Mouse (Mus musculus) CD8-positive naive resting alpha-beta T cell, adult 57 days (primary cell): ENCODE data around the gene Gm2016. TPM values are rescaled to one million over a fixed set of nuclear protein-coding genes. Genes with fewer than 3 reads are reported as not detected.

Experiments used
- total RNA-seq: library from RNA; stranded (reverse); gene quantifications from one replicate; pipeline ENCODE4 v1.2.4, GENCODE M21; 2023

Gene Gm2016
- not detected for total RNA-seq

DNA sequence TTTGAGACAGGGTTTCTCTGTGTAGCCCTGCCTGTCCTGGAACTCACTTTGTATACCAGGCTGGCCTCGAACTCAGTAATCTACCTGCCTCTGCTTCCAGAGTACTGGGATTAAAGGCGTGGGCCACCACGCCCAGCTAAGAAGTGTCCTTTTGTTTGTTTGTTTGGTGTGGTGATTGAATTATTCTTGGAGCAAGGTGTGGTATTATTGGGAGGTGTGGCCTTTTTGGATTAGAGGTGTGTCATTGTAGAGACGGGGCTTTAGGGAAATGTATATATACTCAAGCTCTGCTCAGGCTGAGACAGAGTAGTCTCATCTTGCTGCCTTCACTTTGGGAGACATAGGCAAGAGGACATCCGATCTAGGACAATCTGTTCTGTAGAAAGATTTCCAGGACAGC is at the start of gene Gm2016:
TSS of gene Gm2016 (plus strand) at position 301 of the 400 bp plus-strand sequence.

DNA sequence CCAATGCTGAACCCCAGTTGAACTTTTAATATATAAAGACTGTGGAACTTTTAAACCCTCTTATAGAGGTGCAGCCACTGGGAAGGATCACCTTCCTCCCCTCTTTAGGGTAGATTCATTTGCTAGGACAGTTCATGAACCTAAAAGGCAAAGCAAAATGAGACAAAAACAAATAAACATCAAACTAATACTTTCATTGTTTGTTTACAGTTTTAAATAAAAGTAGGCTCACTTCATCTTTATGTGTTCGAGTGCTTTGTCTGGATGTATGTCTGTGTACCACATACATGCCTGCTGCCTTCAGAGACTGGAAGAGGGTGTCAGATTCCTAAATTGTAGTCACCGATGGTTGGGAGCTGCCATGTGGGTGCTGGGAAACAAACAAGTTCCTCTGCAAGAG is 31.6 kb upstream of the Gm2016 start, which contains the start of gene Gm2001:
TSS of gene Gm2001 (minus strand) at position 101 of the 400 bp plus-strand sequence.

DNA sequence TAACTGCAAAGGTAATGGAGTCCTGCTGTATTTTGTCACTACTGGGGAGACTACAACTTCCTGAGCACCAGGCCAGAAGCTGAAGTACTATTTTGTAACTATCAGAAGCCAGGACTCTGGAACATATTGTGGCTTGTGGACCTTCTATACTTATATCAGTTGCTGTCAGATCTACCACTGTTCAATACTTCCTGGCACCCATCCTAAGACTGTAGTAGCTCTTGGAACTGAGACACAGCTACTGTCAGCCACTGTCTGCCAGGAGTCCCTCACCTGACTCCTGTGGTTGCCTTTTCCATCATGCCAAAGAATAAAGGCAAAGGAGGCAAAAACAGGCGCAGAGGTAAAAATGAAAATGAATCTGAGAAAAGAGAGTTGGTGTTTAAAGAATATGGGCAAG is 21.2 kb downstream of the Gm2016 start, which contains the start of gene Gm2022:
TSS of gene Gm2022 (plus strand) at position 301 of the 400 bp plus-strand sequence.

DNA sequence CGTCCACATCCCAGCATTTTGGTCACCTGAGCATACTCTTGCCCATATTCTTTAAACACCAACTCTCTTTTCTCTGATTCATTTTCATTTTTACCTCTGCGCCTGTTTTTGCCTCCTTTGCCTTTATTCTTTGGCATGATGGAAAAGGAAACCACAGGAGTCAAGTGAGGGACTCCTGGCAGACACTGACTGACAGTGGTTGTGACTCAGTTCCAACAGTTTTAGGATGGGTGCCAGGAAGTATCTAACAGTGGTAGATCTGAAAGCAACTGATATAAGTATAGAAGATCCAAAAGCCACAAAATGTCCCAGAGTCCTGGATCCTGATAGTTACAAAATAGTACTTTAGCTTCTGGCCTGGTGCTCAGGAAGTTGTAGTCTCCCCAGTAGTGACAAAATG is 45.8 kb downstream of the Gm2016 start, which contains the start of gene Gm2035:
TSS of gene Gm2035 (minus strand) at position 137 of the 400 bp plus-strand sequence.

Other genes with a start within 250 kb of the Gm2016 start
- not detected for gene Gm16381, start 229.5 kb upstream of the Gm2016 start, total RNA-seq
- not detected for gene Gm21319, start 98.3 kb upstream of the Gm2016 start, total RNA-seq
- not detected for gene Gm21936, start 78.6 kb upstream of the Gm2016 start, total RNA-seq
- not detected for gene BB287469, start 57.5 kb upstream of the Gm2016 start, total RNA-seq
- gene Gm2001, start 31.7 kb upstream of the Gm2016 start, total RNA-seq = not detected
- gene Gm2022, start 21.3 kb downstream of the Gm2016 start, total RNA-seq = not detected
- not detected for gene Gm2035, start 45.8 kb downstream of the Gm2016 start, total RNA-seq
- not detected for gene Gm2042, start 80.0 kb downstream of the Gm2016 start, total RNA-seq
- gene Gm2075, start 137.8 kb downstream of the Gm2016 start, total RNA-seq = not detected
- gene Gm6803, start 144.7 kb downstream of the Gm2016 start, total RNA-seq = not detected
- not detected for gene Gm2056, start 152.9 kb downstream of the Gm2016 start, total RNA-seq
- gene Gm16368, start 209.6 kb downstream of the Gm2016 start, total RNA-seq = not detected